Mouse (Mus musculus): ENCODE measurements at regions not wholly inside any gene's neighbourhood (a gene's known extent, or its start where the extent isn't known, plus 50 kb on each side); places are given as distances from the start of the nearest gene placed in this dataset.

- no peak for TF ChIP-seq CTCF (IDR thresholded peaks at IDR 0.05; ENCODE audit: low read depth)
- no peak for TF ChIP-seq EP300 (optimal IDR thresholded peaks at IDR 0.05)
These were observed 171.6 kb upstream of the Pld5 start for GRCm38 (mm10) chr1:176446735-176447134.
